Mouse (Mus musculus) embryonic facial prominence, embryonic 15.5 days (tissue): ENCODE measurements around the gene Ercc6l2. TPM values are rescaled to one million over a fixed set of nuclear protein-coding genes. Genes with fewer than 3 reads are reported as not detected.

Source experiments
- ATAC-seq: fragments of 200-750 bp; cut with Nextera tagmentation; 2 replicates; pipeline ENCODE4 v1.8.0; 2017; ENCODE audit warnings: low read depth, moderate TSS enrichment; ENCODE audit not compliant: insufficient number of reproducible peaks, low FRiP score, low TSS enrichment
- H3K27ac ChIP-seq: fragments of 300-500 bp; sonication (generic); replicated peaks from 2 replicates; pipeline ENCODE4 v1.5.1; 2015; ENCODE audit warnings: mild to moderate bottlenecking, inconsistent platforms
- H3K27me3 ChIP-seq: fragments of 300-500 bp; sonication (generic); 2 replicates; pipeline ENCODE4 v1.6.1; 2015; ENCODE audit warnings: inconsistent platforms
- H3K36me3 ChIP-seq: fragments of 300-500 bp; sonication (generic); 2 replicates; pipeline ENCODE4 v1.6.1; 2015; ENCODE audit warnings: mild to moderate bottlenecking, inconsistent platforms
- H3K4me1 ChIP-seq: fragments of 300-500 bp; sonication (generic); 2 replicates; pipeline ENCODE4 v1.6.1; 2015; ENCODE audit warnings: inconsistent platforms
- H3K4me2 ChIP-seq: fragments of 300-500 bp; sonication (generic); replicated peaks from 2 replicates; pipeline ENCODE4 v1.6.1; 2015; ENCODE audit warnings: mild to moderate bottlenecking, inconsistent platforms
- H3K4me3 ChIP-seq: fragments of 300-500 bp; sonication (generic); replicated peaks from 2 replicates; pipeline ENCODE4 v1.5.1; 2015; ENCODE audit warnings: mild to moderate bottlenecking, inconsistent platforms
- H3K9ac ChIP-seq: fragments of 300-500 bp; sonication (generic); 2 replicates; pipeline ENCODE4 v1.6.1; 2015; ENCODE audit warnings: inconsistent platforms
- H3K9me3 ChIP-seq: fragments of 300-500 bp; sonication (generic); replicated peaks from 2 replicates; pipeline ENCODE4 v1.6.1; 2016; ENCODE audit warnings: inconsistent platforms
- WGBS: fragments of 180-500 bp; shearing (Covaris S2); methylation state at CpG from one replicate; pipeline ENCODE4 v1.1.7; 2015; 5-methylcytosine and 5-hydroxymethylcytosine counted together
- polyA plus RNA-seq: library from polyadenylated mRNA; unstranded; fragments of >200 nt; fragmentation: Nextera tagmentation; extraction: Ambion mirVana; gene quantifications from 2 replicates; pipeline ENCODE4 v1.2.1, GENCODE M21; 2015

Gene Ercc6l2
- polyA plus RNA-seq, 1 experiment from 2014 or later, result 25.0 TPM

- no peak for ATAC-seq
- WGBS, result 63% methylated on average over 1 of the region's 1 CpGs
- H3K36me3 ChIP-seq, result no peaks in the 10 kb centered on the region
Observed at GRCm38 (mm10) chr13:63807233-63807632, 7.8 kb upstream of the Ercc6l2 start.

GRCm38 (mm10) chr13:63807979-63808378 lies 7.1 kb upstream of the Ercc6l2 start:
- no peak for ATAC-seq
- no peak overlapping the region for H3K4me2 ChIP-seq
- 78% methylated on average over 3 of the region's 3 CpGs for WGBS
- no peaks in the 10 kb centered on the region for H3K4me1 ChIP-seq
- no peaks in the 10 kb centered on the region for H3K9me3 ChIP-seq
- H3K36me3 ChIP-seq, result no peaks in the 10 kb centered on the region
- H3K27ac ChIP-seq, result no peak overlapping the region
- no peak overlapping the region for H3K9ac ChIP-seq
- H3K27me3 ChIP-seq, result no peaks in the 10 kb centered on the region
- H3K4me3 ChIP-seq, result no peak overlapping the region

More at GRCm38 (mm10) chr13:63807233-63807632, 7.8 kb upstream of the Ercc6l2 start:
- Histone ChIP-seq H3K9me3 (no peaks in the 10 kb centered on the region), H3K4me1 (no peaks in the 10 kb centered on the region), H3K27ac (no peak overlapping the region), H3K9ac (no peak overlapping the region), H3K27me3 (no peaks in the 10 kb centered on the region), H3K4me2 (no peak overlapping the region), H3K4me3 (no peak overlapping the region)

- Histone ChIP-seq H3K4me2 (no peak overlapping the region), H3K27me3 (no peaks in the 10 kb centered on the region), H3K4me1 (peaks cover 8% of the 10 kb centered on the region), H3K9ac (no peak overlapping the region), H3K9me3 (no peaks in the 10 kb centered on the region), H3K4me3 (no peak overlapping the region), H3K27ac (no peak overlapping the region), H3K36me3 (no peaks in the 10 kb centered on the region)
- no peak for ATAC-seq
Observed at GRCm38 (mm10) chr13:63811477-63811876, 3.6 kb upstream of the Ercc6l2 start.

GRCm38 (mm10) chr13:63815931-63816330 lies 891 bp downstream of the Ercc6l2 start:
- Histone ChIP-seq H3K27ac (peak overlapping the region; percentile 96), H3K4me2 (peak overlapping the region; percentile 82), H3K4me1 (peaks cover 8% of the 10 kb centered on the region), H3K4me3 (peak overlapping the region; percentile 77), H3K27me3 (no peaks in the 10 kb centered on the region), H3K36me3 (no peaks in the 10 kb centered on the region), H3K9me3 (no peaks in the 10 kb centered on the region), H3K9ac (peak overlapping the region; percentile 76)
- no peak for ATAC-seq

GRCm38 (mm10) chr13:63845758-63846157 lies 30.7 kb downstream of the Ercc6l2 start:
- H3K27ac ChIP-seq, result no peak overlapping the region
- H3K36me3 ChIP-seq, result peaks cover 16% of the 10 kb centered on the region
- ATAC-seq, result no peak
- H3K27me3 ChIP-seq, result no peaks in the 10 kb centered on the region
- H3K4me3 ChIP-seq, result no peak overlapping the region
- WGBS, result 95% methylated on average over 2 of the region's 2 CpGs
- no peaks in the 10 kb centered on the region for H3K4me1 ChIP-seq
- H3K9ac ChIP-seq, result no peak overlapping the region
- no peaks in the 10 kb centered on the region for H3K9me3 ChIP-seq
- H3K4me2 ChIP-seq, result no peak overlapping the region

GRCm38 (mm10) chr13:63850308-63851011 lies 35.4 kb downstream of the Ercc6l2 start:
- no peak overlapping the region for H3K9ac ChIP-seq
- ATAC-seq, result no peak
- no peaks in the 10 kb centered on the region for H3K9me3 ChIP-seq
- 97% methylated on average over 3 of the region's 3 CpGs for WGBS
- no peak overlapping the region for H3K4me3 ChIP-seq
- peaks cover 4% of the 10 kb centered on the region; the same call in 1 of the 2 replicates for H3K36me3 ChIP-seq
- no peaks in the 10 kb centered on the region for H3K4me1 ChIP-seq
- H3K27me3 ChIP-seq, result no peaks in the 10 kb centered on the region
- no peak overlapping the region for H3K27ac ChIP-seq
- no peak overlapping the region for H3K4me2 ChIP-seq

- Histone ChIP-seq H3K27ac (no peak overlapping the region), H3K36me3 (peaks cover 6% of the 10 kb centered on the region), H3K9me3 (no peaks in the 10 kb centered on the region), H3K4me1 (no peaks in the 10 kb centered on the region), H3K27me3 (no peaks in the 10 kb centered on the region), H3K4me3 (no peak overlapping the region), H3K9ac (no peak overlapping the region), H3K4me2 (no peak overlapping the region)
- WGBS, result 90% methylated on average over 2 of the region's 2 CpGs
- no peak for ATAC-seq
Observed at GRCm38 (mm10) chr13:63872585-63873282, 57.7 kb downstream of the Ercc6l2 start.

- Histone ChIP-seq H3K9ac (no peak overlapping the region), H3K27ac (no peak overlapping the region), H3K4me3 (no peak overlapping the region), H3K27me3 (no peaks in the 10 kb centered on the region), H3K9me3 (no peaks in the 10 kb centered on the region), H3K4me2 (no peak overlapping the region), H3K36me3 (peaks cover under 1% of the 10 kb centered on the region; the same call in 1 of the 2 replicates), H3K4me1 (no peaks in the 10 kb centered on the region)
- WGBS, result 89% methylated on average over 6 of the region's 6 CpGs
- ATAC-seq, result no peak
Observed at GRCm38 (mm10) chr13:63877138-63877537, 62.1 kb downstream of the Ercc6l2 start.

- Histone ChIP-seq H3K9ac (no peak overlapping the region), H3K4me3 (no peak overlapping the region), H3K4me1 (no peaks in the 10 kb centered on the region), H3K4me2 (no peak overlapping the region), H3K36me3 (no peaks in the 10 kb centered on the region), H3K9me3 (no peaks in the 10 kb centered on the region), H3K27ac (no peak overlapping the region), H3K27me3 (no peaks in the 10 kb centered on the region)
- 62% methylated on average over 1 of the region's 1 CpGs for WGBS
- ATAC-seq, result 0 out of 2 replicates have a peak, but pooled peaks have one; percentile 29
Observed at GRCm38 (mm10) chr13:63879105-63879863, 64.2 kb downstream of the Ercc6l2 start.

- H3K36me3 ChIP-seq, result no peaks in the 10 kb centered on the region
Observed at GRCm38 (mm10) chr13:63879864-63880141, 64.8 kb downstream of the Ercc6l2 start.

GRCm38 (mm10) chr13:63885532-63885949 lies 70.5 kb downstream of the Ercc6l2 start:
- H3K27ac ChIP-seq, result no peak overlapping the region
- no peak for ATAC-seq

More at GRCm38 (mm10) chr13:63879864-63880141, 64.8 kb downstream of the Ercc6l2 start:
- H3K4me2 ChIP-seq, result no peak overlapping the region
- H3K4me3 ChIP-seq, result no peak overlapping the region
- H3K9me3 ChIP-seq, result no peaks in the 10 kb centered on the region
- no peaks in the 10 kb centered on the region for H3K4me1 ChIP-seq
- H3K27me3 ChIP-seq, result no peaks in the 10 kb centered on the region
- WGBS, result 76% methylated on average over 4 of the region's 4 CpGs
- no peak for ATAC-seq
- no peak overlapping the region for H3K9ac ChIP-seq
- no peak overlapping the region for H3K27ac ChIP-seq

More at GRCm38 (mm10) chr13:63885532-63885949, 70.5 kb downstream of the Ercc6l2 start:
- no peaks in the 10 kb centered on the region for H3K4me1 ChIP-seq
- H3K4me2 ChIP-seq, result no peak overlapping the region
- WGBS, result 61% methylated on average over 3 of the region's 3 CpGs
- peaks cover 3% of the 10 kb centered on the region; the same call in 1 of the 2 replicates for H3K36me3 ChIP-seq
- no peak overlapping the region for H3K9ac ChIP-seq
- no peak overlapping the region for H3K4me3 ChIP-seq
- no peaks in the 10 kb centered on the region for H3K27me3 ChIP-seq
- no peaks in the 10 kb centered on the region for H3K9me3 ChIP-seq
